ENCODE assay signal across 30 mouse cellular contexts in genomic region chr3:67908586-67908985, GRCm38 (mm10). TPM values are rescaled to one million over a fixed set of nuclear protein-coding genes. Genes with fewer than 3 reads are reported as not detected.
"Had no signal": no experiment of that assay in that cellular context is flagged by ENCODE, and none has a peak within 500 bp of the region (broad histone marks: within the 10 kb centered on the region; RNA-seq: fewer than 3 reads in every experiment).

No protein-coding gene starts in this region.

- H3K27me3 ChIP-seq: heart, embryonic 12.5 days; hindbrain, embryonic 12.5 days; intestine, embryonic 15.5 days; limb, embryonic 12.5 days; liver, embryonic 13.5 days had no signal

- H3K4me3 ChIP-seq: gastrocnemius, adult 2 months; heart, embryonic 10.5 days; heart, embryonic 12.5 days; hindbrain, embryonic 10.5 days; hindbrain, embryonic 12.5 days; intestine, embryonic 15.5 days; limb, embryonic 10.5 days; limb, embryonic 12.5 days; liver, embryonic 13.5 days had no signal

- H3K4me1 ChIP-seq: heart, embryonic 10.5 days; heart, embryonic 12.5 days; hindbrain, embryonic 10.5 days; hindbrain, embryonic 12.5 days; intestine, embryonic 15.5 days; limb, embryonic 10.5 days; limb, embryonic 12.5 days; liver, embryonic 13.5 days had no signal

- H3K27ac ChIP-seq: gastrocnemius, adult 2 months; heart, embryonic 10.5 days; hindbrain, embryonic 10.5 days; hindbrain, embryonic 12.5 days; hindbrain, embryonic 14.5 days; intestine, embryonic 15.5 days; kidney, postnatal 0 days; limb, embryonic 10.5 days; limb, embryonic 12.5 days; liver, embryonic 13.5 days had no signal

- DNase-seq: gastrocnemius, adult 2 months; gastrocnemius, postnatal 10 days; gastrocnemius, postnatal 25 days; heart, adult 18-20 months; heart, postnatal 10 days; heart, postnatal 4 days; kidney, adult 18-20 months; kidney, adult 8-10 months; kidney, postnatal 14 days; kidney, postnatal 36 days; liver; liver, embryonic 13.5 days had no signal

- H3K4me2 ChIP-seq: heart, embryonic 12.5 days; hindbrain, embryonic 12.5 days; hindbrain, embryonic 14.5 days; intestine, embryonic 15.5 days; limb, embryonic 12.5 days; liver, embryonic 11.5 days; liver, embryonic 13.5 days had no signal

- H3K9me3 ChIP-seq: heart, embryonic 10.5 days; heart, embryonic 12.5 days; hindbrain, embryonic 10.5 days; hindbrain, embryonic 12.5 days; intestine, embryonic 15.5 days; limb, embryonic 10.5 days; limb, embryonic 12.5 days; liver, embryonic 13.5 days had no signal

- ATAC-seq: hindbrain, embryonic 16.5 days; inflammation-experienced regulatory T-cells, adult 6 months; intestine, embryonic 15.5 days; intestine, postnatal 0 days had no signal

- H3K36me3 ChIP-seq: heart, embryonic 10.5 days; heart, embryonic 12.5 days; hindbrain, embryonic 10.5 days; hindbrain, embryonic 12.5 days; intestine, embryonic 15.5 days; limb, embryonic 10.5 days; limb, embryonic 12.5 days; liver, embryonic 13.5 days had no signal

- H3K9ac ChIP-seq: heart, embryonic 12.5 days; hindbrain, embryonic 12.5 days; hindbrain, embryonic 14.5 days; intestine, embryonic 15.5 days; limb, embryonic 12.5 days; liver, embryonic 13.5 days had no signal

RNA-seq across cellular contexts. Expression of gene Iqschfp, which starts 16.6 kb away (rescaled TPM):
- polyA plus RNA-seq: heart, embryonic 10.5 days; heart, embryonic 12.5 days; heart, embryonic 14.5 days; heart, embryonic 16.5 days; inflammation-experienced regulatory T-cells, adult 6 months; intestine, embryonic 15.5 days; kidney, embryonic 14.5 days; large intestine, adult 2 months; limb, embryonic 10.5 days; liver, embryonic 11.5 days; liver, embryonic 13.5 days had no signal

RNA-seq across cellular contexts. Expression of gene Iqcj, which starts 16.6 kb away (rescaled TPM):
- polyA plus RNA-seq: heart, embryonic 10.5 days; heart, embryonic 12.5 days; heart, embryonic 14.5 days; heart, embryonic 16.5 days; hindbrain, embryonic 10.5 days; inflammation-experienced regulatory T-cells, adult 6 months; intestine, embryonic 15.5 days; intestine, postnatal 0 days; kidney, embryonic 14.5 days; kidney, postnatal 0 days; large intestine, adult 2 months; limb, embryonic 10.5 days; limb, embryonic 12.5 days; limb, embryonic 14.5 days; liver, embryonic 11.5 days; liver, embryonic 13.5 days had no signal
